Mouse (Mus musculus) olfactory bulb, adult 2 months (tissue): ENCODE results near the gene Pxn.

Experiments used
- CTCF ChIP-seq: fragments of 200-500 bp; IDR thresholded peaks from 2 replicates; pipeline ENCODE4 v1.5.1; 2012; ENCODE audit warnings: low read depth, mild to moderate bottlenecking, low read length, moderate library complexity; ENCODE audit not compliant: insufficient read depth
- POLR2A ChIP-seq: fragments of 200-500 bp; IDR thresholded peaks from 2 replicates; pipeline ENCODE4 v1.6.1; 2012; ENCODE audit warnings: mild to moderate bottlenecking, low read depth, low read length, moderate library complexity; ENCODE audit not compliant: insufficient read depth

DNA sequence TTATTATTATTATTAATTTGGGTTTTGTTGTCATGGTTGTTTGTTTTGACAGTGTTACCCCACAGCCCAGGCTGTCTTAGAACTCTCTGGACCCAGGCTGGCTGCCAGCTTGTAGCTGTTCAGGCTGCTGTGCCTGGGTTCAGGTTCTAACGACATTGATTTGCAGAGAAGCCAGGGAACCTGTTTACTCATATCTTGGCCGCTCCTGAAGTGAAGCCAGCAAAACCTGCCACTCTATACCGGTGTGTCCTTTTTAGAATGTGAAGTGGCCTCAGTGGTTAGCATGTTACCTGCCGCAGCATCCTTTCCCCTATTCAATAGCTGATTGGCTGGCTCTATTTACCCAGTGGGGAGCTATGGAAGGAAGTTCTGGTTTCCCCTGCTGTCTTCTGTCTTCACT, 19.8 kb upstream of the Pxn start:
- TF ChIP-seq POLR2A: no peak
- no peak for TF ChIP-seq CTCF
